Mouse (Mus musculus) ES-E14 (cell line): ENCODE results near the gene Ldb3.

Source experiments
- CHD2 ChIP-seq: IDR thresholded peaks from 2 replicates; pipeline ENCODE4 v1.6.1; 2014; ENCODE audit warnings: mild to moderate bottlenecking, low read depth, low read length, inconsistent platforms
- HCFC1 ChIP-seq: IDR thresholded peaks from 2 replicates; pipeline ENCODE4 v1.6.1; 2012; ENCODE audit warnings: low read length, inconsistent platforms, borderline replicate concordance; ENCODE audit not compliant: insufficient read depth
- ZC3H11A ChIP-seq: IDR thresholded peaks from 2 replicates; pipeline ENCODE4 v1.6.1; 2012; ENCODE audit warnings: low read depth, mild to moderate bottlenecking, inconsistent platforms, low read length, borderline replicate concordance
- ZNF384 ChIP-seq: IDR thresholded peaks from 2 replicates; pipeline ENCODE4 v1.6.1; 2012; ENCODE audit warnings: low read depth, low read length, inconsistent platforms

DNA sequence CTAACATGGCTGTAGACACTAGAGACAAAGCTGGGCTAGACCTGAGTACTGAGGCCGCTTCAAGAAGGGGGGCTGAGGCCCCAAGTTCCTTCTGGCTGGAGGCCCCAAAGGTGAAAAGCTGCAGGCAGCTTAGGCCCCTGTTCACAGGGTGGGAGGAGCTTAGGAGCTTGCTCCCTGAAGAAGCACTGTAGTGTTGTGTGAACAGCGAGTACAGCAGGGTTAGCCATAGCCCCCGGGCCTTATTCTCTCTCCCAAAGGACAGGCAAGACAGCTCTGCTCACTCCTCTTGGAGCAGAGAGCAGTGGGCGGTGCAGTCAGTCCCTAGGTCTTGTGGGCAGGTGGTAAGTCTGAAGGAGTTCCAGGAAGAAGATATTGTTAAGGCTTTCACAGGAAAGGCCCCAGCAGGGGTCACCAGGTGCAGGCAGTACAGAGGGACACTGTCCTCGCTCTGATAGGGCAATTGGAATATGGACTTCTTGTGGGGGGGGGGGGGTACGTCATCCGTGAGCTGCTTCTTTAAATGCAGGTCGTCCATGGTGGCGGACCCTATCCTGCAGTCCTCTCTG lies 15.1 kb downstream of the Ldb3 start:
- TF ChIP-seq HCFC1 (no peak), CHD2 (no peak), ZC3H11A (no peak), ZNF384 (no peak)
